7 mouse cellular contexts compared by ENCODE assay signal in genomic region chr12:15812139-15812962, GRCm38 (mm10). TPM values are rescaled to one million over a fixed set of nuclear protein-coding genes. Genes with fewer than 3 reads are reported as not detected.
DNase-seq lines count a peak whose midpoint lies in the region; ATAC-seq lines count a peak whose summit lies in the region.

No protein-coding gene starts in this region.

- no peak overlapping the region for H3K9ac ChIP-seq in limb, embryonic 11.5 days (ENCODE audit: low read length)

- no peaks in the 10 kb centered on the region for H3K9me3 ChIP-seq in limb, embryonic 11.5 days (ENCODE audit: control insufficient read depth, low read length)

- peaks cover 19% of the 10 kb centered on the region for H3K4me1 ChIP-seq in limb, embryonic 11.5 days (ENCODE audit: control insufficient read depth, insufficient read depth, low read length)

- no peak overlapping the region for H3K27ac ChIP-seq in limb, embryonic 11.5 days (replicated peaks; ENCODE audit: low read depth, low read length)

- peak overlapping the region; percentile 72 for H3K4me3 ChIP-seq in limb, embryonic 11.5 days (ENCODE audit: low read depth, low read length)

- no peaks in the 10 kb centered on the region; the same call in 1 of the 2 replicates for H3K36me3 ChIP-seq in limb, embryonic 11.5 days (ENCODE audit: control insufficient read depth, insufficient read depth, low read length)
- H3K36me3 ChIP-seq in splenic B cell, adult 2 months (ENCODE audit: control insufficient read depth, insufficient read depth, low read length, poor library complexity, severe bottlenecking): peaks cover 9% of the 10 kb centered on the region

- no peaks in the 10 kb centered on the region for H3K27me3 ChIP-seq in limb, embryonic 11.5 days (ENCODE audit: control insufficient read depth, insufficient read depth, low read length)
- no peaks in the 10 kb centered on the region; the same call in 1 of the 2 replicates for H3K27me3 ChIP-seq in splenic B cell, adult 2 months (ENCODE audit: control insufficient read depth, insufficient read depth, low read length, poor library complexity, severe bottlenecking)

- DNase-seq in T-cell, adult 2 months (ENCODE audit: low spot score): peak; percentile 40
- DNase-seq in limb, embryonic 11.5 days (ENCODE audit: low spot score): peak; percentile 27
- peak; percentile 45 for DNase-seq in splenic B cell, adult 2 months (ENCODE audit: low read depth, low spot score)
- no peak for DNase-seq in gastrocnemius, postnatal 4 days (ENCODE audit: low spot score in 2 of 2)
- no peak for DNase-seq in spleen, adult 18-20 months

- peak overlapping the region; percentile 87 for H3K4me2 ChIP-seq in limb, embryonic 11.5 days (ENCODE audit: low read depth, severe bottlenecking)

- 47% methylated on average over 6 of the region's 6 CpGs for WGBS in limb, embryonic 11.5 days

- peak; percentile 6 for ATAC-seq in CD4-positive, CD25-positive, alpha-beta regulatory T cell, adult 4 months
- peak; percentile 10 to 19; a peak in 1 of 4 replicates for ATAC-seq in hematopoietic stem cell, adult 5-6 weeks (replicated peaks in 1 of 2; ENCODE audit: insufficient read depth in 1 of 2, low FRiP score in 2 of 2, low TSS enrichment in 1 of 2, low read depth in 1 of 2, poor library complexity in 2 of 2, severe bottlenecking in 2 of 2)
- no peak for ATAC-seq in limb, embryonic 11.5 days (ENCODE audit: insufficient number of reproducible peaks, low FRiP score, low TSS enrichment, low read depth)

RNA-seq across cellular contexts. Expression of gene Trib2, which starts 4.4 kb away (rescaled TPM):
- polyA plus RNA-seq in CD4-positive, CD25-positive, alpha-beta regulatory T cell, adult 4 months (2017; shearing (Covaris generic)): 10 to 100 TPM; 76.7 to 80.4 TPM
- total RNA-seq in hematopoietic stem cell, adult 5-6 weeks (2017): 7.2 and 9.3 TPM in 2 replicates
- polyA plus RNA-seq in limb, embryonic 11.5 days (2014; fragmentation: Nextera tagmentation; extraction: Ambion mirVana): 56.1 and 56.2 TPM in 2 replicates
- total RNA-seq in gastrocnemius, postnatal 4 days (2021): 10 to 100 TPM; 38.8 to 43.4 TPM

Comparison
In these comparisons a context has a peak if more than half of its experiments do, and no peak if none do; other contexts are left out.
1. DNase-seq: peak in T-cell, adult 2 months (single experiment), limb, embryonic 11.5 days (single experiment) and splenic B cell, adult 2 months (single experiment); none in gastrocnemius, postnatal 4 days (0 of 2) and spleen, adult 18-20 months (0 of 2).